Mouse (Mus musculus) CD8-positive naive resting alpha-beta T cell, adult 2 months (primary cell): ENCODE data around the gene Gm14399.
"Not testable (repeated sequence)": the region's sequence is repeated elsewhere in the genome, so short reads cannot be mapped to it uniquely, and the experiment has no call there.

Experiments
- DNase-seq, 2 experiments: peaks; one replicate each; pipeline ENCODE4 v3.0.0; 2022; ENCODE audit warnings: low read depth in 2 of 2, low spot score in 2 of 2

Gene Gm14399

DNA sequence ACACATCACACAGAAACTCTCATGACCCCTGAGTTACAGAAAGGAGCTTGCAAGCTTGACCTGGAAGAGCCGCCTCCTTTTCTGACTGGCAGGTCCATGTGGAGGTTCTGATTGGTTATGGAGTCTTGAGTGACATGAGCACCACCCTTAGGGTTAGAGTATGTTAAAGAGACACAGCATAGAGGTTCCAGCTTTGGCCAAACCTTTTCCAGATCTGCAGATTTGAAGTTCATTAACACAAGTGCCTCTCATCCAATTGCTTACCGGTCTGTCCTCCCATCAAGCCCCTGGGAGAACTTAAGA, at the start of gene Gm14399:
Gene Gm14399 (minus strand): TSS at position 20 of the 303 bp plus-strand sequence.
- not testable (repeated sequence) for DNase-seq

DNA sequence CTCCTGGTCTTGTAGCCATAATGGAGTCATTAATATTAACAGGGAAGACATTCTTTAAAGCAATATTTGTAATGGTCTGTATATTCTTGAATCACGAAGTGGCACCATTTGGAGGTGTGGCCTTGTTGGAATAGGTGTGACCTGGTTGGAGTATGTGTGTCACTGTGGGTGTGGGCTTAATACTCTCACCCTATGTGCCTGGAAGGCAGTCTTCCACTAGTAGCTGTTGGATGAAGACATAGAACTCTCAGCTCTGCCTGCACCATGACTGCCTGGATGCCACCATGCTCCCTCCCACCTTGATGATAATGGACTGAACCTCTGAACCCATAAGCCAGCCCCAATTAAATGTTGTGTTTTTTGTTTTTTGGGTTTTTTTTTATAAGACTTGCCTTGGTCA, 37.2 kb upstream of the Gm14399 start:
- not testable (repeated sequence) for DNase-seq

DNA sequence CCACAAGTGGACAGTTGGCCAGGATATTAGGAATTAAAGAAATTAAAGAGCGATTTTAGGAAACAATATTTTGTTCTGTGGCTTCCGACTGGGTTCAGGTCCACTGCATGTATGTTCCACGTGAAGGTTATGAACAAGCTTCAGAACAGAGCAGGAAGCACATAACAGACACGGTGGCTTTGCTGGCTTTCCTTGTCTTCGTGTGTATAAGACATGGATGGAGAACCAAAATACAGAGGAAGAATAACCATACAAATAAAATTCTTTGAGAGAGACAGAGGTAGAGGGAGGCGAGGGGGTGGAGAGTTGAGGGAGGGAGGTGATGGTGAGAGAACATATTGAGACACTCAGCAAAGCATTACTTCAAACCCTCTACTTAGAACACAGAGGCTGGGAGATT, 34.5 kb upstream of the Gm14399 start:
- DNase-seq: no peak

DNA sequence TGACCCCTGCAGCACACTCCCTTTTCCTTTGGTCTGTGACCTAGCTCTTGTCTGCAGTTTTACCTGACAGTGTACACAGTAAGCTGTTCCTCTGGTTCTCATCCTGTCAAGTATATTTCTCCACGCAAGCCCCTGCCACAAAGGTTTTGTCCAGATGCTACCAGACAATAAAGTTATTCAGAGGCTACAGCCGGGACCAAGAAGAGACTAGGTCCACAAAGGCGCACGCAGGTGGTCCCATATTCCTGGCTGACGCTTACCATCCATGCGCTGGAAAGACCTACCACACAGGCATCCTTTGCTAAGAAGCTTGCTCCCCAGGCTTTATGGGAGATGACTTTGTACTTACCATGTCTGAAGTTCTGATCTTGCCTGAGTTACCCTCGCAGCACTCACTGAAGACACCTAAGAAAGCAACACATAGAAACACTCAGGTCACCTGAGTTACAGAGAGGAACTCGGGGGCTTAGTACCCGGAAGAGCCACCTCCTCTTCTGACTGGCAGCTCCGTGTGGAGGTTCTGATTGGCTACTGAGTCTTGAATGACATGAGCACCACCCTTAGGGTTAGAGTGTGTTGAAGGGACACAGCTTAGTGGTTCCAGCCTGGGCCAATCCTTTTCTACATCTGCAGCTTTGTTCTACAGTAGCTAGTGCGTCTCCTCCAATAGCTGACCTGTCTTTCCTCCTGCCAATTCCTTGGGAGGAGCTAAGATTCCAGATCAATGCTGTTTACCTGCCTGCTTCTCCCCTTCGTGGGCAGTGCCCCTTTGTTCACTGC, 33.8 kb upstream of the Gm14399 start, which contains the start of gene Gm14443:
Gene Gm14443 (minus strand): TSS at position 471 of the 780 bp plus-strand sequence.
- not testable (repeated sequence) for DNase-seq

DNA sequence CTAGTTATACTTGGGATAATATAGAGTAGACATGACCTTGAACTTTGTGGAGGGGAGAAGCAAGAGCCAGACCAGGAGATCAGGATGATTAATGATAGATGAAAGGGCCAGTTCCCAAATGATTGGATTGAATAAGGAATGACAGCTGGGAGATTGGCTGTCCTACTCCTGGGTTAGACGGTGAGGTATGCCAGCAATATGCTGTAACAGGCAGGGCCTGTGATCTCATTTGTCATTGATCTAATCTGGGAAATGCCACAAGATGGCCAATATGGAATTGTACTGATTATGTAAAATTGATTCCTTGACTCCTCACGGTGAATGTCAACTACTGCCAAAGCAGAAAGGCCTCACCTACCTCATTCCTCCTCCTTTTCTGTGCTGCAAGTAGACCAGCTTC, 32.2 kb upstream of the Gm14399 start:
- not testable (repeated sequence) for DNase-seq

DNA sequence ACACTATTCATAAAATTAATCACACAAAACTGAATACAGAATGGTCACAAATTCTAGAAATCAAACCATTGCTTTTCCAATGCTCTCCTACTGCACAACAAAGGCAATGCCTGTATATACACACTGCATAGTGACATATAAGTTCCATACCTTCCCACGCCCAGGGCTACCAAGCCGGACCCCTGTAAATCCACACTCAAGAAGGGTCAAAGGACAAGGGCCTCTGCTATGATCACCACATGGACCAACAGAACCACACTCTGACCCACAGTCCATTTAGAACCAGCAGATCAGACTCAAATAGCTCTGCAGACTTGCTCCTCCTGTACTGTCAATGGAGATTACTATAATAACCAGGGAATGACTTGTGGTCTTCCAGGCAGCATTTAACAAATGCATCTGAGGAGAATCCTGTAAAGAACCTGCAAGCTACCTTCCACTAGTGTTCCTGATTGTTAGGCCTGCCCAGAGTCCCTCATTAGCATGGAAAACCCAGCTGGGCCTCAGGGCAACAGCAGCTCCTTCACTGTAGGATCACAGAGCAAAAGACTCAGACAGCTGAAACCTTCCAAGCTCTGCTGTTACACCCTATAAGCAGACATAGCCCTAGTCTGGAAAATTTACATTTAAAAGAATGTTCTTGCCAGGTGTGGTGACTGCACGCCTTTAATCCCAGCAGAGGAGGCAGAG, 31.2 kb upstream of the Gm14399 start:
- DNase-seq: not testable (repeated sequence)

DNA sequence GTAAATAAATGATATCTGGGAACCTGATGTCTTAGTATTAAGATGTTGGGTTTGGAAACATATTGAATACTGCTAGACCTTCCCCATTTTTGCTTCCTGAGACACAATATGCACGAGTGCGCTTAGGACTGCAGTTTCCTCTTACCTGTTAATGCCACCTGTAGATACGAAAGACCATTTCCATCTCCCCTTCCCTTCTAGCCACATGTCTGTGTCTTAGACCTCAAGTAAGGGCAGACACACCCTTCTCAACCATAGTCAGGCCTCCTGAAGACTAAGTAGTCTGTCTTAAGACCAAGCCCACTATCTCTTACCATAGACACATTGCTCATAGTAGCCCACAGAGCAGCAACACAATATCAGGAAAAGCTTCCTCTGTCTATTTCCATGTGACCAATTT, 30.3 kb upstream of the Gm14399 start:
- no peak for DNase-seq

DNA sequence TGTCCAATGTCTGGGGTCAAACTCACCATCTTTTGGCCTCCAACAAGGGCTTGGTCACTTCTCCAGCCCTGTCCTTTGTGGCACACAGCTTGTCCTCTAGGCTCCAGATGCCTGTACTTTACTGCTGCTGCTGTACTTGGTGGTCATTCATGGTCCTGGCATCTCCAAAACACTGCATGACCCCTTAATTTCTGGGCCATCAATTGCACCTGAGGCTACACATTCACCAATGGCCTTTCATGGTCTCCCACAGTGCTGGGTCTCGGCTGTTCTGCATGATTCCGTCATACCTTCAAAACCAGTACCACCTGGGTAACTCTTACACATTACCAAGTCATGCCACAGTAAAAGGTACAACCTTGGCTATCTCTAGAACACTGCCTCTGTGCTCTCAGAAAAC, 25.1 kb upstream of the Gm14399 start:
- not testable (repeated sequence) for DNase-seq

DNA sequence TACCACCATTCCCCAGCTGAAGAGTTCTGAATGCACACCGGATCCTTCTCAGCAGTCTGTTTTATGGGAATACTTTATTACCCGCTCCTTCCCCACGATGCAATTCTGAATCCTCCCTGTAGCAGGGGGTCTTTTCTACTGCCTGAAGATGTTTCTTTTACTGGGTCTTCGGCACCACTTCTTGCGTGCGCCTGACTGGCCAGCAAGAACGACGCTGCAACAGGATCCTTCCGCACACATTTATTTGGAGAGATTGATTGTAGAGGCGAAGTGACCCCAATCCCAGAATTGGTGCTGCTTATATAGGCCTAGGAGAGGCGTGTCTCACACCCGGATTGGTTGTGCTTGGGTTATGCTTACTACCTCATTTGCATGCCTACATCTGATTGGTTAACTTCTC, 23.3 kb upstream of the Gm14399 start:
- DNase-seq: not testable (repeated sequence)

DNA sequence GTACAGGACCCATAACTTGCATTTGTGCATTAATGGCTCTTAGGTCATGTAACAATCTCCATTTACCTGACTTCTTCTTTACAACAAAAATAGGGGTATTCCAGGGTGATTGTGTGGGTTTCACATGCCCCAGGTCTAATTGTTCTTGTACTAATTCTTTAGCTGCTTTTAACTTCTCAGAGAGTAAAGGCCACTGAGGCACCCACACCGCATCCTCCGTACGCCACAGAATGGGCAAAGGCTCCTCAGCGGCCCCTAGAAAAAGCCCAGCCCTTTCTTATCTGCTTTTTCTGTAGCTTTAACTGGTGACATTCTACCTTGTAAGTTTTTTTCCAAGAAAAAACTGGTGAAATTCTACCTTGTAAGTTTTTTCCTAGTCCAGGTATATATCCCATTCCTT, 19.6 kb upstream of the Gm14399 start:
- DNase-seq: not testable (repeated sequence)

DNA sequence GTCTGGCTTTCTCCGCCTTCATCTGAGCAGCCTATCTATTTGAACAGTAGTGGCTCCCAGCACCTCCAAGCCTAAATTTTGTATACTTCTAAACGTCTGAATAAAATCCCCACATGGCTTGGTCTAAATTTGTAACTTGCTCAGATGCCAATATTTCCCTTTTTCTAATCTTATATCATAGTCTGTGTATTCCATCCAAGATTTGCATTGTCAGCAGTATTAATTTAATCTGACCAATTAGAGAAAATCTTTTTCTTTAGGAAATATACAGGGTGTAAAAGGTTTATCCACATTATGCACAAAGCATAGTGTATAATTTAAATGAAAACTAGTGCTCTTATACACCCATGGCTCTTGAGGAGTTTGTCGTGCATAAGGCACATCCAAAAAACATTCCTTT, 16.8 kb upstream of the Gm14399 start:
- DNase-seq: no peak

DNA sequence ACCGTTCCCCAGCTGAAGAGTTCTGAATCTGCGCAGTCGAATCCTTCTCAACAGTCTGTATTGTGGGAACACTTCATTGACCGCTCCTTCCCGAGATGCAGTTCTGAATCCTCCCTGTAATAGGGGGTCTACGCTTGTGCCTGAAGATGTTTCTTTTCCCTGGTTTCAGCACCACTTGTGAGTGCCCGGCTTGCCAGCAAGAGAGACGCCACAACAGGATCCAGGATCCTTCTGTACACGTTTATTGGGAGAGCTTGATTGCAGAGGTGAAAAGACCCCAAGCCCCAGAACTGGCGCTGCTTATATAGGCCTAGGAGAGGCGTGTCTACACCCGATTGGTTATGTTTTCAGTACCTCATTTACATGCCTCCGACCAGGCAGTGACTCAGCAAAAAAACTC, 14.9 kb upstream of the Gm14399 start:
- no peak for DNase-seq

DNA sequence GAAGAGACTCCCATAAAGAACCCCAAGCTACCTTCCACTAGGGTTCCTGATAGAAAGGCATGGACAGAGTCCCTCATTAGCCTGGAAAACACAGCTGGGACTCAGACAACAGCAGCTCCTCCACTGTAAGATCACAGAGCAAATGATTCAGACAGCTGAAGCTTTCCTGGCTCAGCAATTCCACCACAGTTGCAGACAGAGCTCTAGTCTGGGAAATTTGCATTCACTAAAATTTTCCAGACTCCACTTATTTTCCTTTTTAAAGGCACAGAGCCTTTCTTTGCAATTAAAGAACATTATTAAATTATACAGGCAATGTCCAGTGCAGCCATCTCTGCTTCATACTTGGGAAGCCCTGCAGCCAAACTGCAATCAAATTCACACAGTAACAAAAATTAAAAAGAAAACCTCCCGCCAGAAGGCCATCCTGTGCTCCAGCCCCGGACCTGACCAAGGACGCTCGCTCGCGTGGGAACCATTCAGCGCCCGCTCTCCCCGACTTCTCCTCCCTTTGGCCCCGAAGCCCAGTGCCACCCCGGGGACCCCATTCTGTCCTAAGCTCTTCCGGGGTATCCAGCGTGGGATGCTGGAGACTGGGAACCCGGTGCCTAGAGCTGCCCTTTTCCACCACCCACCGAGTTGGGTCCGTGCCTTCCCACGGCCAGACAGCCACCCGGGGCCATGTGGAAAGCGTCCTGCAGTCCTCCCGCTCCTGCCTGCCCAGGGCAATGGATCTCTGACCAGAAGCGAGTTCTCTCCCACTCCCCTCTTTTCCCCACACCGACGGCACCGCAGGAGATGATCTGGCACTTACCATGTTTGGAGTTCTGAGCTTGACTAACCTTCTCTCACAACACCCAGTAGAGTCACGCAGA, 457 bp downstream of the Gm14399 start:
- not testable (repeated sequence) for DNase-seq

DNA sequence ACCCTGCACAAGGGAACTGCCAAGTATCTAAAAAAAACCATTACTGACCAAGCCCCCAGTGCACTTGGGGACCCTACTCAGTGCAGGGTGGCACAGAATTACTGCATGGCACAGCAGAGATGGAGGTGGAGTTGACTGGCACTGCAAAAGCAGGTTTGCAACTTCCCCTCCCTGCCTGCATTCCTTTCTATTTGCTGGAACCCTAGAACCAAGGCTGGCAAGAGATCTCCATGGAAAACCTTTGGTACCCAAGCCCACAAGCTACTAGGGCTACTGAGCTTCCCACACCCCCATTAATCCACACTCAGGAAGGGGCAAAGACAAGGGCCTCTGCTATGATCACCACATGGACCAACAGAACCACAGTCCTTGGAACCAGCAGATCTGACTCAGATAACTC, 1.2 kb downstream of the Gm14399 start:
- not testable (repeated sequence) for DNase-seq
